Mouse (Mus musculus): Measurements from ENCODE around the gene 4930402H24Rik. TPM values are rescaled to one million over a fixed set of nuclear protein-coding genes. Genes with fewer than 3 reads are reported as not detected.

The 4930402H24Rik gene
- total and polyA plus RNA-seq, 3 experiments = 31.1 to 43.5 (median 36.9) TPM

- DNase-seq = no peak
Observed at GRCm38 (mm10) chr2:130731855-130732254, 174.4 kb downstream of the 4930402H24Rik start.

GRCm38 (mm10) chr2:130730746-130731145, 175.5 kb downstream of the 4930402H24Rik start:
- DNase-seq = no peak

GRCm38 (mm10) chr2:130728906-130729585, 177.2 kb downstream of the 4930402H24Rik start:
- DNase-seq = no peak

GRCm38 (mm10) chr2:130727752-130728151, 178.5 kb downstream of the 4930402H24Rik start:
- DNase-seq = no peak

- no peak for DNase-seq
Observed at GRCm38 (mm10) chr2:130724369-130724768, 181.8 kb downstream of the 4930402H24Rik start.

GRCm38 (mm10) chr2:130717951-130718350, 188.3 kb downstream of the 4930402H24Rik start:
- DNase-seq = no peak

GRCm38 (mm10) chr2:130707057-130707456, 199.1 kb downstream of the 4930402H24Rik start:
- DNase-seq = no peak

GRCm38 (mm10) chr2:130706602-130707001, 199.6 kb downstream of the 4930402H24Rik start:
- DNase-seq = no peak

GRCm38 (mm10) chr2:130705178-130705577, 201.0 kb downstream of the 4930402H24Rik start:
- DNase-seq = no peak

GRCm38 (mm10) chr2:130704040-130705001, 201.9 kb downstream of the 4930402H24Rik start:
- no peak for DNase-seq

GRCm38 (mm10) chr2:130697821-130698266, 208.4 kb downstream of the 4930402H24Rik start:
- peak; percentile 38 for DNase-seq

GRCm38 (mm10) chr2:130697153-130697810, 208.9 kb downstream of the 4930402H24Rik start, which contains the start of gene Slc4a11:
Gene Slc4a11, minus strand, starts transcription at chr2:130697519.
- peak; percentile 85 for DNase-seq

- DNase-seq = no peak
Observed at GRCm38 (mm10) chr2:130696700-130697152, 209.5 kb downstream of the 4930402H24Rik start.

GRCm38 (mm10) chr2:130693563-130693962, 212.6 kb downstream of the 4930402H24Rik start:
- DNase-seq = peak; percentile 46

GRCm38 (mm10) chr2:130689011-130689410, 217.2 kb downstream of the 4930402H24Rik start:
- DNase-seq = peak; percentile 46

- no peak for DNase-seq
Observed at GRCm38 (mm10) chr2:130685426-130685825, 220.8 kb downstream of the 4930402H24Rik start.

GRCm38 (mm10) chr2:130681531-130681930, 224.7 kb downstream of the 4930402H24Rik start:
- no peak for DNase-seq

GRCm38 (mm10) chr2:130679899-130680298, 226.3 kb downstream of the 4930402H24Rik start:
- no peak for DNase-seq

GRCm38 (mm10) chr2:130679154-130679553, 227.1 kb downstream of the 4930402H24Rik start:
- no peak for DNase-seq

- peak; percentile 54 for DNase-seq
Observed at GRCm38 (mm10) chr2:130677211-130677610, 229.0 kb downstream of the 4930402H24Rik start.

GRCm38 (mm10) chr2:130667559-130667958, 238.6 kb downstream of the 4930402H24Rik start, which contains the start of gene Itpa:
Gene Itpa, plus strand, starts transcription at chr2:130667610.
- DNase-seq = peak; percentile 91
